Mouse (Mus musculus) monocyte, adult 5-6 weeks (primary cell): ENCODE measurements around the gene Plxdc1. TPM values are rescaled to one million over a fixed set of nuclear protein-coding genes. Genes with fewer than 3 reads are reported as not detected.
A peak's percentile ranks its signal among the peaks of the same experiment; 100 is the strongest.

Experiments used
- ATAC-seq: fragments of 153-309, 156-312 bp; replicated peaks from 2 replicates; pipeline ENCODE4 v1.8.0; 2017; ENCODE audit warnings: mild to moderate bottlenecking; ENCODE audit not compliant: low TSS enrichment, insufficient number of reproducible peaks, severe bottlenecking, poor library complexity, low FRiP score
- total RNA-seq: library from RNA; stranded (forward); fragments of 200-1000, 200-491, 200-594 nt; gene quantifications from 3 replicates; pipeline ENCODE4 v1.2.3, GENCODE M21; 2017

The Plxdc1 gene
- total RNA-seq, 1 experiment from 2014 or later, result 2.4 TPM

GRCm38 (mm10) chr11:97945031-97945430 is 41.2 kb downstream of the Plxdc1 start:
- ATAC-seq, result no peak

- no peak for ATAC-seq
Measured at GRCm38 (mm10) chr11:97943256-97943655, 43.0 kb downstream of the Plxdc1 start.

GRCm38 (mm10) chr11:97942420-97943111 is 43.7 kb downstream of the Plxdc1 start:
- peak; percentile 58 for ATAC-seq

- no peak for ATAC-seq
Measured at GRCm38 (mm10) chr11:97937469-97938105, 48.7 kb downstream of the Plxdc1 start.

DNA sequence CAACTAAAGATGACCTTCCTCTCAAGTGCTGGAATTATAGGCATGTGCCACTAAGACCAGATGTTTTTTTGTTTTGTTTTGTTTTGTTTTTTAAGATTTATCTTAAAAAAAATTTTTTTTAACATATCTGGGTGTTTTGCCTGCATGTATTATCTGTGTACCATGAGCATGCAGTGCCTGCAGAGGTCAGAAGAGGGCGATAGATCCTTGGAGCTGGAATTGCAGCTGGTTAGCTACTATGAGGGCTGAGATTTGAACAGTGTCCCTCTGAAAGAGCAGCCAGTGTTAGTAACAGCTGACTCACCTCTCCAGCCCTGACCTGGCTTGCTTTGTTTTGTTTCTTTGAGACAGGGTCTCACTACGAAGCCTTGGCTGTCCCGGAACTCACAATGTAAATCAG is 49.5 kb downstream of the Plxdc1 start:
- ATAC-seq, result peak; percentile 77; the same call in 1 of the 2 replicates

- ATAC-seq, result no peak
Measured at GRCm38 (mm10) chr11:97935913-97936575, 50.2 kb downstream of the Plxdc1 start.

- no peak for ATAC-seq
Measured at GRCm38 (mm10) chr11:97933553-97933952, 52.7 kb downstream of the Plxdc1 start.

DNA sequence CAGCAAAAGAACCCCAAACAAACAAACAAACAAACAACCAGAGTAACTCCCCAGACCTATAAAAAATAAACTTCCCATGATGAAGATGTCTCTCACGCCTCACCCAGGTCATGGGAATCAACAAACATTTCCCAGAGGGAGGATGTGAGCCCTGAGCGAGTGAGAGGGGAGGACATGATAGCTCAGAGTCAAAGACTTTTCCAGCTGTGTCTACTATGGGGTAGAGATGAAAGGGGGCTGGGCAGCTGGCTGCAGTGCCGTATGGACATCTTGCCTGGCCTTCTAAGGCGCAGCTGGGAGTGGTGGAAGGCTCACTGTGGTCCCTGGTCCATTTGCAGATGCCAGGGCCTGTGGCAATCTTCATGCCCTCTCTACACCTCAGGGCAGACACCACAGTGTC is 57.3 kb downstream of the Plxdc1 start:
- ATAC-seq, result no peak

DNA sequence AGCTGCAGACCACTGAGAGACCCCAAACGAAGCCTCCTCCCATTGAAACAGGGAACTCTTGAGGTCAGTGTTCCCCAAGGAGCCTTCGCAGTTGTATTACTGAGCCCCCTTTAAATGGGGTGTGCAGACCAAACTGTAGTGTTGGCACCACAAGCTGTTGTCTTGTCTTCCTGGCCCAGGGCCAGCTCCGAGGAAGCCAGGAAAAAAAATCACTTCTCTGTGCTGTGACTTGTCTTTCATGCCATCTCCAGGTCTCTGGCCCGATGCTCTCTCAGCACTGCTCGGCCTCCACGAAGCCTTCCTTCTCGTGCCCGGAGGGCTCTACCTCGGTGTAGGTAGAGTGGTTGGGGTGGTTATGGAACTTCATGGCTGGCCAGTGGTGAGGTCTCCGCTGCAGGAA is 62.0 kb downstream of the Plxdc1 start:
- ATAC-seq, result no peak

- ATAC-seq, result no peak
Measured at GRCm38 (mm10) chr11:97923639-97924038, 62.6 kb downstream of the Plxdc1 start.

DNA sequence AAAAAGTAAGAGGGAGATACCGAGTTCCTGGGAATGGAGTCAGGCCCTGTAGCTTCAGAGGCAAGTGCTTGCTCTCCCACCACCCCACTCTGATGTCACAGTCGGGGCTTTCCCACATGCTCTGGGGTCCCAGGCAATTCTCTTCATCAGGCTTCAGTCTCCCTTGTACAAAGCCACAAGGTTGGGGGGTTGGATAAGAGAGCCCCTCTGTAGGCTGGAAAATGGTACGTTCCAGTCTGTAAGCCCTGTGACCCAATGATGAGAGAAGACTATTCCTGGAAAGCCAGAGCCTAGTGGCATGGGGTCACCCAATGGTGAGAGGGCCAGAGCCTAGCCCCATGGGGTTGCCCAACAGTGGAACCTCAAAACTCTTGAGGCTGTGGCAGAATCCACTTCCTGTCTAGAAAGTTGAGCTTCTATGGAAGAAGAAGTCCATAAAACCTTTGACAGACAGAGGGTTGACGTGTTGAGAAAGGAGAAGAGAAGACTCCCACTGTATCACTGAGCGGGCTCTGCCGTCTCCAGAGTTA is 70.2 kb downstream of the Plxdc1 start:
- ATAC-seq, result no peak

DNA sequence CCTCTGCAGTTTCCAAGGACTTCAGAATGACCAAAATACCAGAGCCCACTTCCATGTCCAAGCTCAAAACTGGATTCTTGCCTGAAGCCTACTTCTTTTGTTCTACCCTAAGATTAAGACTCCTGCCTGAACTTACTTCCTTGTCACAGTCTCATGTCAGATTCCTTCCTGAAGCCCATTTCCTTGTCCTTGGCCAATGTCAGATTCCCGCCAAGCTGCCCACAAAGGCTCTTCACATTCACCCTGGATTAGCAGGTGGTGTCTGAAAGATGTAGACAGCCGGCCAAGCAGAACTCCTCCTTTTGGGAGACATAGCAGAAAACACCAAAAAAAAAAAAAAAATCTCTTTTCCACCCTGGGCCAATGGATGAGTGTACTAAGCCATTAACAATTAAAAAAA is 70.8 kb downstream of the Plxdc1 start:
- no peak for ATAC-seq

DNA sequence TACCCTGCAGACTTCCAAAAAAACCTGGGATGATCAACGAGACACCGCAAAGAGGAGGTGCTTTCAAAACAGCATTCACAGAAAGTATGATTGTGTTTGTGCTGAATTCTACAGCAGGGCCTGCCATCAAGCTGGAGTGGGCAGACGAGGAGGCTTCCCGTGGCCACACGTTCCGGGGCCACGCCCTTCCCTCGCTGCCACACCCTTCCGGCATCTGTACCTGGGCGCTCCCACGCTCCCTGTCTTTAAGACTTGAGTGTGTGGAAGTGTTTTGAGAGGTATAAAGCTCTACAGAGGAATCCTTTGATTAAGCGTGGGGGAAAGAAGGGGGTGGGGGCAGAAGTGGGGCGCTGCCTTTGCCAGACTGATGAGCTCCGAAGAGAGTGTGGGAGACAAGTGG is 73.1 kb downstream of the Plxdc1 start:
- ATAC-seq, result no peak

GRCm38 (mm10) chr11:97908634-97909348 is 77.5 kb downstream of the Plxdc1 start:
- no peak for ATAC-seq

DNA sequence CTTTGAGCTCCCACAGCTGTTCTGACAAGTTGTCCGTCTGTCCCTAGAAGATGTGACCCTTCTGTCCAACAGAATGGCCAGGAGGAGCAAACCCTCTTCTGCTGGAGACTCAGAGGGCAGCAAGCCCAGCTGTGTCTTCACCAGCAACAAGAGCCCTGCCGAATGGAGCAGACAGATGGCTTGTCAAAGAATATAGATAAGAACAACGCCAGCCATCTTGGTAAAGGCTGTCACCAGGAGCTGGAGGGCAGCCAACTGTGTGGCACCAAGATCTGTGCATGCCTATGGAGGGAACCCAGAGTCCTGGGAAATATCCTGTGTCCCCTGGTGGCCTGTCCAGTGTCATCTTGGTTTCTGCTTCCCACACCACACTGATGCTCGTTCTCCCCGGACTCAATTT is 78.3 kb downstream of the Plxdc1 start:
- ATAC-seq, result no peak

DNA sequence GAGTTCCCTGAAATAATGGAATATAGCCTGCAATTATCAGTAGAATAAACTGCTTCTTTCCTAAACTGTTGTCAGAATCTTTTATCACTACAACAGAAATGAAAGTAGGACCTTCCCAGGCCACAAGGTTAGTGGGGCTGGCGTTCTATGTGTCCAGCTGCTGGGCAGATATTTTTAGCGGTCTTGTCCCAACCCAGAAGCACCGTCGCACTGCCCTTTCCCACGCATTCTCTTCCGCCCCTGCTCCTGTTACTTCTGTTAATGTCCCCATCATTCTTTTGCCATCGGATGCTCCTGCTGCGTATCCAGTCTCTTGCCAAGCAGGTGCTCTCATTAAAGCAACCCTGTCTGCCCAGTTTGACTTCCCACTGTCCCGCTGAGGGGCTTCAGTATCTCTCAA is 79.3 kb downstream of the Plxdc1 start:
- no peak for ATAC-seq

GRCm38 (mm10) chr11:97905941-97906340 is 80.3 kb downstream of the Plxdc1 start:
- no peak for ATAC-seq

- no peak for ATAC-seq
Measured at GRCm38 (mm10) chr11:97905540-97905939, 80.7 kb downstream of the Plxdc1 start.

DNA sequence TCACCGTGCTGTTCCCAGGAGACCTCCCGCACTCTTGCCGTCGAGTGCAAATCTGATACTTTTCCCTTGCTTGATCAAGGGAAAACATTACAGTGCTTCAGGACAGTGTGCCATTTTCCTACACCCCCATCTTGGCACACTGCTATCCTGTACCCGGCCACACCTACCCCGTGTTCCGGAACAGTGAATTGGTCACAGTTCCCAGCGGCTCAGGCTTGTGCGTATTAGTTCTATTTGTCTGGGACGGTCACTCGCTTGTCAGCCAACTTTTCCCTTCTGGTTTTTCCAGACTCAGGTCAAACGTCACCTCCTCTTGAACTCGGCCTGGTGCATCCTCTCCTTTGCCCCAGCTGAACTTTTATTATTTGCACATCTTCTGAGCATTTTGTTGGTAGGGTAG is 81.4 kb downstream of the Plxdc1 start:
- ATAC-seq, result no peak
